Mouse (Mus musculus) ovary, postnatal 14 days (tissue): ENCODE measurements at regions not wholly inside any gene's neighbourhood (a gene's known extent, or its start where the extent isn't known, plus 50 kb on each side); places are given as distances from the start of the nearest gene placed in this dataset.

Source experiments
- DNase-seq: peaks from one replicate; pipeline ENCODE4 v3.0.0; 2022; ENCODE audit warnings: low spot score

DNA sequence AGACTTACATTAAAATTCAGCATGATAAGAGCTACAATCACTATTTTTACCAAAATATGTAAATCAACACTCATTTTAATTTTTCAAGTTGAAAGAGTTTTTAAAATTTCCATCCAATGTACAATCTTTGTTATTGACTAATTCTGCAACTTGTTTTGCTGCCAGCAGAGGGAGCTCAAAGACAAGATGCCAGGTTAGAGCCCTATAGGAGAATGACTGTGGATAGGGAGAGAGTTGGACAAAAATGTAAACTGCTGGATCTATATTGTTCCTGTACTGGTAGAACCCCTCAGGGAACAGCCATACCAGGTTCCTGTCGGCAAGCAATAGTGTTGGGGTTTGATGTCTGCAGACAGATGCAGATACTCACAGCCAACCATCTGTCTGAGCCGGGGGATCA, 288.8 kb upstream of the 4930550L24Rik start:
- DNase-seq = peak; percentile 5
